Mouse (Mus musculus): ENCODE measurements at regions not wholly inside any gene's neighbourhood (a gene's known extent, or its start where the extent isn't known, plus 50 kb on each side); places are given as distances from the start of the nearest gene placed in this dataset.

DNA sequence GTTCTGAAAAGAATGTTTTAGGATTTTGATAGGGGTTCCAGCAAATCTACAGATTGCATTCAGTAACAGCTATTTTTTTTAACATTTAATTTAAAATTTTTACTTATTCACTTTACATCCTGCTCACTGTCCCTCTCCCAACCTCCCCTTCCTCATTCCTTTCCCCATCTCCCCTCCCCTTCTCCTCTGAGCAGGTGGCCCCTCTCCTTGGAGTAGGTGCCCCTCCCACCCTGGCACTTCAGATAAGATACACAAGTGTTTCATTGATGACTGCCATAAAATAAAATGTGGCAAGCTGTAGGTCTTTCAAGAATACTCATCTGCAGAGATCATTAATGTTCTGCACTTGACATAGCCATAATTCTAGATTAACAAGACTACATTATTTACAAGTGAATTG, 146.1 kb downstream of the Gm21750 start:
- TF ChIP-seq MAX (IDR thresholded peaks at IDR 0.05; ENCODE audit: low read length) (no peak), POLR2A (IDR thresholded peaks at IDR 0.05; ENCODE audit: control insufficient read depth in 1 of 2, insufficient read depth in 1 of 2, low read depth in 1 of 2, low read length in 2 of 2, poor library complexity in 1 of 2) (no peak), CTCF (IDR thresholded peaks at IDR 0.05 in 2 of 3, conservative IDR thresholded peaks at IDR 0.05 in 1 of 3; ENCODE audit: control insufficient read depth in 1 of 3, insufficient read depth in 1 of 3, low read depth in 2 of 3, low read length in 3 of 3, poor library complexity in 1 of 3, severe bottlenecking in 1 of 3) (no peak)

All from MEL (cell line).